Mouse (Mus musculus): Measurements from ENCODE around the gene Gnb1.

- TF ChIP-seq CTCF (IDR thresholded peaks at IDR 0.05; ENCODE audit: low read depth, low read length) (no peak), POLR2AphosphoS5 (IDR thresholded peaks at IDR 0.05; ENCODE audit: insufficient replicate concordance, low read depth, low read length) (no peak), TAL1 (conservative IDR thresholded peaks at IDR 0.05; ENCODE audit: low read depth, low read length) (no peak), GATA2 (IDR thresholded peaks at IDR 0.05; ENCODE audit: borderline replicate concordance, low read depth, low read length) (no peak)
Observed at GRCm38 (mm10) chr4:155574931-155575330, 83.8 kb downstream of the Gnb1 start.

Measured in G1E (cell line).